Mouse (Mus musculus) testis, adult 2 months (tissue): ENCODE results near the gene Megf11. TPM values are rescaled to one million over a fixed set of nuclear protein-coding genes. Genes with fewer than 3 reads are reported as not detected.

Experiments
- H3K27ac ChIP-seq: fragments of 200-500 bp; 2 replicates; pipeline ENCODE4 v1.5.1; 2012; ENCODE audit warnings: low read depth, low read length; ENCODE audit not compliant: control insufficient read depth, insufficient read depth
- H3K27me3 ChIP-seq: fragments of 200-500 bp; 2 replicates; pipeline ENCODE4 v1.6.1; 2012; ENCODE audit warnings: mild to moderate bottlenecking, low read length, moderate library complexity; ENCODE audit not compliant: control insufficient read depth, insufficient read depth
- H3K36me3 ChIP-seq: fragments of 200-500 bp; 2 replicates; pipeline ENCODE4 v1.6.1; 2012; ENCODE audit warnings: mild to moderate bottlenecking, low read length; ENCODE audit not compliant: control insufficient read depth, insufficient read depth
- H3K4me1 ChIP-seq: fragments of 200-500 bp; 2 replicates; pipeline ENCODE4 v1.6.1; 2012; ENCODE audit warnings: low read length; ENCODE audit not compliant: control insufficient read depth, insufficient read depth
- H3K4me3 ChIP-seq: fragments of 200-500 bp; 2 replicates; pipeline ENCODE4 v1.5.1; 2012; ENCODE audit warnings: low read depth, mild to moderate bottlenecking, low read length, moderate library complexity, mixed read lengths; ENCODE audit not compliant: control insufficient read depth
- CTCF ChIP-seq: fragments of 200-500 bp; IDR thresholded peaks from 2 replicates; pipeline ENCODE4 v1.5.1; 2012; ENCODE audit warnings: low read depth, mild to moderate bottlenecking, inconsistent platforms, low read length, moderate library complexity; ENCODE audit not compliant: control insufficient read depth, insufficient read depth, insufficient replicate concordance
- POLR2A ChIP-seq: fragments of 200-500 bp; IDR thresholded peaks from 2 replicates; pipeline ENCODE4 v1.6.1; 2012; ENCODE audit warnings: low read depth, mild to moderate bottlenecking, inconsistent platforms, low read length, moderate library complexity; ENCODE audit not compliant: control insufficient read depth
- polyA plus RNA-seq: library from polyadenylated mRNA; depleted of rRNA; stranded (reverse); fragments of >200 nt; gene quantifications from 2 replicates; pipeline ENCODE4 v1.2.3, GENCODE M21; 2012

Megf11 gene
- polyA plus RNA-seq, 1 experiment = 0.30 TPM

- no peaks in the 10 kb centered on the region for H3K4me1 ChIP-seq
- no peaks in the 10 kb centered on the region for H3K36me3 ChIP-seq
- no peak overlapping the region for H3K4me3 ChIP-seq
- H3K27ac ChIP-seq = no peak overlapping the region
- TF ChIP-seq POLR2A = no peak
- no peak for TF ChIP-seq CTCF
- H3K27me3 ChIP-seq = no peaks in the 10 kb centered on the region
Measured at GRCm38 (mm10) chr9:64487377-64487776, 102.0 kb downstream of the Megf11 start.

GRCm38 (mm10) chr9:64494647-64495046 is 109.2 kb downstream of the Megf11 start:
- Histone ChIP-seq H3K4me1 (no peaks in the 10 kb centered on the region), H3K4me3 (no peak overlapping the region), H3K27ac (no peak overlapping the region), H3K27me3 (no peaks in the 10 kb centered on the region), H3K36me3 (no peaks in the 10 kb centered on the region)
- TF ChIP-seq CTCF = no peak
- no peak for TF ChIP-seq POLR2A

GRCm38 (mm10) chr9:64498929-64499328 is 113.5 kb downstream of the Megf11 start:
- no peak overlapping the region for H3K4me3 ChIP-seq

GRCm38 (mm10) chr9:64501211-64501610 is 115.8 kb downstream of the Megf11 start:
- Histone ChIP-seq H3K4me3 (no peak overlapping the region), H3K27me3 (no peaks in the 10 kb centered on the region), H3K4me1 (no peaks in the 10 kb centered on the region), H3K36me3 (no peaks in the 10 kb centered on the region), H3K27ac (no peak overlapping the region)
- TF ChIP-seq POLR2A (no peak), CTCF (no peak)

More at GRCm38 (mm10) chr9:64498929-64499328, 113.5 kb downstream of the Megf11 start:
- no peak for TF ChIP-seq POLR2A
- no peak for TF ChIP-seq CTCF
- H3K27me3 ChIP-seq = no peaks in the 10 kb centered on the region
- H3K4me1 ChIP-seq = no peaks in the 10 kb centered on the region
- no peaks in the 10 kb centered on the region for H3K36me3 ChIP-seq
- no peak overlapping the region for H3K27ac ChIP-seq

GRCm38 (mm10) chr9:64503996-64504395 is 118.6 kb downstream of the Megf11 start:
- Histone ChIP-seq H3K27ac (no peak overlapping the region), H3K4me1 (no peaks in the 10 kb centered on the region), H3K27me3 (no peaks in the 10 kb centered on the region), H3K36me3 (no peaks in the 10 kb centered on the region), H3K4me3 (no peak overlapping the region)
- TF ChIP-seq CTCF (no peak), POLR2A (no peak)

GRCm38 (mm10) chr9:64504456-64504855 is 119.0 kb downstream of the Megf11 start:
- Histone ChIP-seq H3K36me3 (no peaks in the 10 kb centered on the region), H3K27ac (no peak overlapping the region), H3K4me1 (no peaks in the 10 kb centered on the region), H3K4me3 (no peak overlapping the region), H3K27me3 (no peaks in the 10 kb centered on the region)
- no peak for TF ChIP-seq CTCF
- no peak for TF ChIP-seq POLR2A

GRCm38 (mm10) chr9:64504921-64505320 is 119.5 kb downstream of the Megf11 start:
- no peak overlapping the region for H3K4me3 ChIP-seq
- TF ChIP-seq POLR2A (no peak), CTCF (no peak)
- no peak overlapping the region for H3K27ac ChIP-seq
- H3K36me3 ChIP-seq = no peaks in the 10 kb centered on the region
- H3K4me1 ChIP-seq = no peaks in the 10 kb centered on the region
- H3K27me3 ChIP-seq = no peaks in the 10 kb centered on the region
